Mouse (Mus musculus) left cerebral cortex, adult 6 months (tissue): ENCODE results near the gene Ankrd17. TPM values are rescaled to one million over a fixed set of nuclear protein-coding genes. Genes with fewer than 3 reads are reported as not detected.

Experiments used
- long read RNA-seq, 2 experiments: library from polyadenylated mRNA; unstranded; transcript quantifications; one replicate each; pipeline ENCODE4 v2.0.0; 2019 to 2020
- polyA plus RNA-seq: library from polyadenylated mRNA; unstranded; fragments of <200 nt; fragmentation: Nextera tagmentation; gene quantifications from 2 replicates; pipeline ENCODE4 v1.2.3, GENCODE M21; 2021

The Ankrd17 gene
- 12.0 and 18.2 TPM in 2 replicates for polyA plus RNA-seq
- long read RNA-seq, experiment 1, partial matches to known transcripts = 55 of 69 reads
- long read RNA-seq, experiment 1, other reads (novel, unspliced or antisense) = 10 of 69 reads
- long read RNA-seq, experiment 2, partial matches to known transcripts = 47 of 61 reads
- long read RNA-seq, experiment 2, other reads (novel, unspliced or antisense) = 14 of 61 reads

DNA sequence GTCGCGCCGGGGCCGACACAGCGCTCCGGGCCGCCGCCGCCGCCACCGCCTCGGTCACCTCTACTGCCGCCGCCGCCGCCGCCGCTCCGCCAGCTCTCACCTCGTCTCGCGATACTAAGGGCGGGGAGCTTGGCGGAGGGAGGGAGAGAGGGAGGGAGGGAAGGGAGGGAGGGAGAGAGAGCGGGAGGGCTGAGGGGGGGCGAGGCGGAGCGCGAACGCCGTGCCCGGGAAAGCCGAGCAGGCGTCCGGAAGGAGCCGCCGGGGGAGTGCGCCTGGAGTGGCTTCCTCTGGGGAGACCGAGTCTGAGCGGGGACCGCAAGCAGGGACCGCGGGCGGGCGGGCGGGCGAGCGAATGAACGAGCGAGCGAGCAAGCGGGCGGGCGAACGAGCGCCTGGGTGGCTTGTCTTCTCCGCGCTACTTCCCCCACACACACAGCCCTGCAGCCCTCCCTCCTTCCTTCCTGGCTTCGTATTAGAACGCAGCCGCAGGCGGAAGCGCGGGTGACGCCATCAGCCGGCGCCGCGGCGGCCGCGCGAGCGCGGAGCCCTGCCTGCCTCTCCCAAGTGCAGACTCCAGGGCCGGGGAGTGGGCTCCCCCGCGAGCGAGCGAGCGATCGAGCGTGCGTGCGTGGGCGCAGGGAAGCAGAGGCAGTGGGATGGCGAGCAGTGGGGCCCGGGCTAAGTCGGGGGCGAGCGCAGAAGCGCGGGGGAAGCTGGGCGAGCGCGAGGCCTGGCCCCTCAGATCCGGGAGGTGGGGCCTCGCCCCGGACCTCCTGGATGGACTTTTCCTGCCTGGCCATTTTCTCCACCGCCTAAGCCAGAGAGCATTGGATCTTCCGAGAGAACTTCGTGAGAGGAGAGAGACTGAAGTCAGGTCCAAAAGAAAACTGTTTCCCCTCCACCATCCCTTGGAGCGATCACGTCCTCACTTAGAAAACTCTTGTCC lies at the start of gene Ankrd17:
Ankrd17 (minus strand) TSS at position 457 of the 946 bp plus-strand sequence.

DNA sequence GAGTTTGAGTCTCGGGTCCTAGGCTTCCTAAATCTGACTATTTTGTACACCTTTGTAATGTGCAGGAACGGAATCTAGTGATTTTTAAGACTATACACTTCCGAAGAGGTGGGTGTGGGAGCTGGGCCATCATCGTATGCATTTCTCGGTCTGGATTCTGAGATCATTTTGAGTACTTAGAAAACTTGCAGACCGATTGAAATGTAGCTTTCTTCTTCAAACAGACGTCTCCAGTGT lies 608 bp upstream of the Ankrd17 start, which contains the start of gene Gm9958:
Gm9958 (plus strand) TSS at position 138 of the 237 bp plus-strand sequence.

DNA sequence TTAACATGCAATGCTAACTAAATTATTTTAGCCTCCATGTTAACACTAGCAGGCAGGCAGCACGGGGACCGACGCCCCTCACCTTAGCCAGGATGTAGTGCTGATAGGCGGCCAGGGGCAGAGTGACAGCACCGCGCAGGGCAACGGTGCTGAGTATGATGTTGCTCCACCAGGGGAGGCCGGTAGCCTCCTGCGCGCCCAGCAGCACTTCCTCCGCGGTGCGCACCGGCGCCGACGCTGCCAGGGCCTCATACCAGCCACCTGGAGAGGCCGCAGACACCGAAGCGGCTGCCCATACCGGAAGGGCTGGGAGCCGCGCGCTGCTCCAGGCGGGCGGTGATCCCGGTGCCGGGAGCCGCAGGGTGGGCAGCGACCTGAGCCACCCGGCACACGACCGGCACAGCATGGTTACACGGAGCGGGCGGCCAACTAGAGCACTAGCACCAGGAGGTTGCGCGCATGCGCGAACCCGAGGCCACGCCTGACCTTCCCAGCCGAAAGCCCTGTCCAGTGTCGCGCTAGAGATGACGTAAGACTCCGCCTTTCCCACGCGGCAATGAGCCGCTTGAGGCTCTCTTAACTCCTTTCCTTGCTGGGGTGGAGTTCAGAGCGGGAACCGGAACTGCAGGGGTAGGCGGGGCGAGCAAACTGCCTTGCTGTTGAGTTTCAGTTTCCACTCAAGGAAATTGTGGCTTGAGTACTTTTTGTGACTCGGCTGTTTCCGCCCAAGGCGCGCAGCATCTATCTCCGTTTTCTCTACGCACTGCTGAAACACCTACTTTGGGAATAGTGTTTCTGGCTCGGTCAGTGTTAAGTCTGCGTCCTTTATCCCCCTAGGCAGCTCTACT lies 142.6 kb downstream of the Ankrd17 start, which contains the start of gene Cox18:
Cox18 (minus strand) TSS at position 468 of the 848 bp plus-strand sequence.

Other genes with a start within 250 kb of the Ankrd17 start
- gene Cox18, start 142.6 kb downstream of the Ankrd17 start, polyA plus RNA-seq = 30.7 and 32.8 TPM in 2 replicates
- 0.56 and 0.64 TPM in 2 replicates for gene Gm9958, start 627 bp upstream of the Ankrd17 start, polyA plus RNA-seq
- gene Alb, start 94.3 kb upstream of the Ankrd17 start, polyA plus RNA-seq = not detected in 2 replicates
- 0.21 TPM in 1 of 2 replicates, not detected in the other for gene Afp, start 124.2 kb upstream of the Ankrd17 start, polyA plus RNA-seq
- not detected in 2 replicates for gene Afm, start 152.4 kb upstream of the Ankrd17 start, polyA plus RNA-seq
- not detected in 2 replicates for gene 5830473C10Rik, start 194.5 kb upstream of the Ankrd17 start, polyA plus RNA-seq